Mouse (Mus musculus): ENCODE results near the gene Oasl1. TPM values are rescaled to one million over a fixed set of nuclear protein-coding genes. Genes with fewer than 3 reads are reported as not detected.

The Oasl1 gene
- polyA plus RNA-seq, 1 experiment from 2014 or later, result 3.1 TPM

DNA sequence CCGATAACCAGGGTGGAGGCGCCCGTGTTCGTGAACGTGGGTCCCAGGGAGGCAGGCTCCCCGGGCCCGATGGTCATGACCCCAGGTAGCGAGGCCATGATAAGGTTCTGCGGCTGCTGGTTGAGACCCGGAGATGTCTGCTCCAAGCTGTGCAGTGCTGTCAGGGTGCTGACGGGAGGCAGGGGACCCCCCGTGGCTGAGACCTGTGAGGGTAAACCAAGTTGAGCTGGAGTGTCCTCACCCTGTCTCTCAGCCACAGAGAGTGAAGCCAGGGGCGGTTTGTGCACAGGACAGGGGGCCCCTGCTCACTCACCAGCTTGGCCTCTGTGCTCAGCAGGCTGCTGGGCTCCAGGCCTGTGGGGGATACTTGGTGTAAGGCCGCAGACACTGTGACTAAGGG lies 30.3 kb downstream of the Oasl1 start:
- H3K4me1 ChIP-seq (replicated peaks; ENCODE audit: insufficient read depth, low read length), result peaks cover 11% of the 10 kb centered on the region; the same call in 1 of the 2 replicates
- no peak for DNase-seq (ENCODE audit: low spot score)

DNA sequence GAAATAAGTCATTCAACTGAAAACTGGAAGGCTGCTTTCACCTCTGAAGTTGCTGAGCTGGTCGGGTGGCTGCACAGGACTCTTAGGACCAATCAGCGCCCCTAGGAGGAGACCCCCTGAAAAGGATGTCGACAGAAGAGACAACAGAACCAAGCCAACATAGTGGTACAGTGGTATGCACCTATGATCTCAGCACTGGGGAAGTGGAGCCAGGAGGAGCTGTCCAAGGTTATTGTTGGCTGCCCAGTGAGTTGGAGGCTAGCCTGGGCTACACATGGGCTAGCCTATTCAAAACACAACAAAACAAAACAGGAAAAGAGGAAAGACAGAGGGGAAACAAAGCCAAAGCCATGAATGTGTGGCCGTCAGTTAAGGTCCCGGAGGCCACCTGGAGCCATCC lies 35.0 kb downstream of the Oasl1 start:
- no peak overlapping the region for H3K4me2 ChIP-seq (ENCODE audit: low read length)
- DNase-seq (ENCODE audit: low spot score) (no peak), ATAC-seq (replicated peaks; ENCODE audit: low FRiP score, low read depth) (no peak)
- no peak overlapping the region for H3K4me3 ChIP-seq (replicated peaks; ENCODE audit: low read depth, low read length)
- H3K27me3 ChIP-seq (ENCODE audit: insufficient read depth, low read length), result no peaks in the 10 kb centered on the region
- 86% methylated on average over 5 of the region's 5 CpGs for WGBS
- H3K4me1 ChIP-seq (replicated peaks; ENCODE audit: insufficient read depth, low read length), result peaks cover 6% of the 10 kb centered on the region; the same call in 1 of the 2 replicates
- H3K9me3 ChIP-seq (replicated peaks; ENCODE audit: low read length), result no peaks in the 10 kb centered on the region
- H3K27ac ChIP-seq, result no peak overlapping the region
- TF ChIP-seq CTCF (IDR thresholded peaks at IDR 0.05; ENCODE audit: low read depth), result no peak
- H3K36me3 ChIP-seq (ENCODE audit: insufficient read depth, low read length), result no peaks in the 10 kb centered on the region
- no peak overlapping the region for H3K9ac ChIP-seq (ENCODE audit: low read depth, low read length)

More for the DNA sequence above, 30.3 kb downstream of the Oasl1 start:
- WGBS, result 88% methylated on average over 14 of the region's 14 CpGs
- TF ChIP-seq CTCF (IDR thresholded peaks at IDR 0.05; ENCODE audit: low read depth), result no peak
- ATAC-seq (replicated peaks; ENCODE audit: low FRiP score, low read depth), result no peak
- Histone ChIP-seq H3K27me3 (ENCODE audit: insufficient read depth, low read length) (no peaks in the 10 kb centered on the region), H3K9ac (ENCODE audit: low read depth, low read length) (no peak overlapping the region), H3K4me3 (replicated peaks; ENCODE audit: low read depth, low read length) (no peak overlapping the region), H3K27ac (no peak overlapping the region), H3K36me3 (ENCODE audit: insufficient read depth, low read length) (0 out of 2 replicates have a peak, but pooled peaks cover 14% of the 10 kb centered on the region), H3K9me3 (replicated peaks; ENCODE audit: low read length) (no peaks in the 10 kb centered on the region), H3K4me2 (ENCODE audit: low read length) (no peak overlapping the region)

DNA sequence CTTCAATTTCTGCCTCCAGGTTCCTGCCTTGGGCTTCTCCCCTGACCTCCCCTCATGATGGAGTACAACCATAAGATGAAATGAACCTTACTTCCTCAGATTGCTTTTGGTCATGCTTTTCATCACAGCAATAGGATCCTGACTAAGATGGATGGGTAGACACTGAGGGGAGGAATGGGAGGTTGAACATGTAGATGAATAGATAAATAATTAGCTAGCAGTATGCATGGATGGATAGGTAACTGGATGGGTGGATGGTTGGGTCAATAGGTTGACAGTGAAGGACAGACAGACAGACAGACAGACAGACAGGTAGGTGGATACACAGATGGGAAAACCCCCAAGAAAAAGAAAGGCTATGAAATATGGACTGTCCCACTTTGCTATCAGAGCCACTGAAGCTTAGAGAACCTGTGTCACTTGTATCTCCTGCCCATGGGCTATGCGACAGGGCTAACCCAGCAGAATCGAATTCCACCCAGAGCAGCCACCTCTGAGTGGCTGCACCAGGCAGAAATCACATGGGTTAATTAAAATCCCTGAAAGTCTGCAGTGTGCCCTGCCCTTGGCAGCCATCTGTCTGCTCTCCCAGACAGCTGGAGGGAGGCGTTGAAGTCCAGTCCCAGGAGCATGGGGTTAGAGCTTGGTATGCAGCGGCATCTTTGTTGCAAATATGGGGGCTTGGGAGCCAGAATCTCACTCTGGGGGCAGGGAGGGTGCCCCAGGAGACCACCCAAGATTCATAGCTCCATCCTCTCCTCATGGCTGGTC lies 38.7 kb downstream of the Oasl1 start:
- Histone ChIP-seq H3K4me1 (replicated peaks; ENCODE audit: insufficient read depth, low read length) (peaks cover 10% of the 10 kb centered on the region), H3K9me3 (replicated peaks; ENCODE audit: low read length) (no peaks in the 10 kb centered on the region), H3K4me2 (ENCODE audit: low read length) (no peak overlapping the region), H3K27ac (peak overlapping the region; percentile 57; the same call in 1 of the 2 replicates), H3K27me3 (ENCODE audit: insufficient read depth, low read length) (no peaks in the 10 kb centered on the region), H3K4me3 (replicated peaks; ENCODE audit: low read depth, low read length) (no peak overlapping the region), H3K36me3 (ENCODE audit: insufficient read depth, low read length) (no peaks in the 10 kb centered on the region), H3K9ac (ENCODE audit: low read depth, low read length) (no peak overlapping the region)
- no peak for TF ChIP-seq CTCF (IDR thresholded peaks at IDR 0.05; ENCODE audit: low read depth)
- ATAC-seq (replicated peaks; ENCODE audit: low FRiP score, low read depth), result peak; percentile 60
- WGBS, result 17% methylated on average over 4 of the region's 4 CpGs
- peak; percentile 73 for DNase-seq (ENCODE audit: low spot score)

DNA sequence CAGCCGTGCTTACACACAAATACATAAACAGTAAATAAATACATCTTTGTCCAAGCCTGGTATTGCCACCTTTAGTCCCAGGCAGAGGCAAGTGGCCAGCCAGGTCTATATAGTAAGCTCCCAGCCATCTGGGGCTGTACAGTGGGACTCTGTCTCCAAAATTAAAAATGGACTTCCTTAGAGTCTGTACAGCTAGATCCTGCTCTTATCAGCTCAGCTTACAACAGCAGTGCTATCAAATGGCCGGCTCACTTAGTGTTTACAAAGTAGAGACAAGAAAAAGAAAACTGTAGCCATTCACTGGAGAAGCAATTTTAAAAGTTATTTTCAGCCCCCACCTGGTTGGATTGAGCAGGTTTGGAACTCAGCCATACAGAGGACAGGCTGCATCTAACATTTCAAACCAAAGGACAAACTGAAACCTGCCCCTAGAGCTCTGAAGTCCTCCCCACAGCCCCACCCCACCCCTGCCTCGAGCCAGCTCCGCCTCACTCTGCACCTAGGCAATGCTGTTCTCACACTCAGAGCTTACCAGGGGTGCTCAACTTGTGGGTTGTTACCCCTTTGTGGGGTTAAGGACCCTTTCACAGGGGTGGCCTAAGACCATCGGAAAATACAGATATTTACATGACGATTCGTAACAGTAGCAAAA lies 41.4 kb downstream of the Oasl1 start:
- Histone ChIP-seq H3K9me3 (replicated peaks; ENCODE audit: low read length) (no peaks in the 10 kb centered on the region), H3K36me3 (ENCODE audit: insufficient read depth, low read length) (no peaks in the 10 kb centered on the region), H3K9ac (ENCODE audit: low read depth, low read length) (no peak overlapping the region), H3K4me1 (replicated peaks; ENCODE audit: insufficient read depth, low read length) (peaks cover 10% of the 10 kb centered on the region), H3K4me2 (ENCODE audit: low read length) (peak overlapping the region; percentile 3; the same call in 1 of the 2 replicates), H3K27me3 (ENCODE audit: insufficient read depth, low read length) (no peaks in the 10 kb centered on the region), H3K4me3 (replicated peaks; ENCODE audit: low read depth, low read length) (no peak overlapping the region), H3K27ac (peak overlapping the region; percentile 79)
- ATAC-seq (replicated peaks; ENCODE audit: low FRiP score, low read depth) (no peak), DNase-seq (ENCODE audit: low spot score) (no peak)
- TF ChIP-seq CTCF (IDR thresholded peaks at IDR 0.05; ENCODE audit: low read depth), result no peak
- 50% methylated on average over 7 of the region's 7 CpGs for WGBS

DNA sequence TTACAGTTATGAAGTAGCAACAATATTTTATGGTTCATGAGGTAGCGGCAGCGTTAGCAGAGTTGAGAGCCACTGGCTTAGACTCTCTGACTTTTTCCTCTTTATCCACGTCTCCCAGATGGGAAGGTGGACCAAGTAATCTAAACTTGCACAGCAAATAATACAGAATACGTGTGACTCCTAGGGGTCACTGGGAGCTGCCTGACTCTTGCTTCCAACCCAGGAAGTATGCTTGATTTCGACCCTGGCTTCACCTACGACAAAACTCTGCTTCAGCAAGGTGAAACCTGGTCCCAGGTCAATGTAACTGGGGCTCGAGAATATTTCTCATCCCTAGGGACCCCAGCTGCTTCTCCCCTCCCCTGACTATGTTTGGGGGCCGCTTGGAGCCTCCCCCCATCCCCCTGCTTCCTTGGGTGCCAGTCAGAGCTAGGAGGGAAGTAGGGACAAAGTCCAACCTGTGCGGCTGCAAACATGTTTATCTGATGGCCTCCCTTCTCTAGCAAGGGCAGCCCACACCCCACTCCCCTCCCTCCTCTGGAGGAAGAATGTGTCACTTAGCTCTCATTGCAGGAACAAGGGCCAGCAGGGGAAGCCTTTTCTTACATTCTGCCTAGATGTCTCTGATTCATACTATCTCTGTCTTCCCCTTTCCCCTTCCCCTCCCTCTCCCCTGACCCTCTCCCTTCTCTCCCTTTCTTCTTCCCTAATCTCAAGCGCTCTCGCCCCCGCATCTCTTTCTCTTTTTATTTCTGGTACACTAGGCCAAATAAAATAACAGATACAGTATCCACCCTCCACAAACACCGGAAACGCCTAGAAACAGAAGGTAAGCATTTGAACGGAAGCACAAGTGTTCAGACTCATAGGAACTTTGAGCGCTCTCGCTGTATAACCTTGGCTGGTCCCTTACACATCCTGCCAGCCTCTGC lies 42.2 kb downstream of the Oasl1 start:
- 29% methylated on average over 17 of the region's 17 CpGs for WGBS
- no peak overlapping the region for H3K4me2 ChIP-seq (ENCODE audit: low read length)
- no peaks in the 10 kb centered on the region for H3K36me3 ChIP-seq (ENCODE audit: insufficient read depth, low read length)
- ATAC-seq (replicated peaks; ENCODE audit: low FRiP score, low read depth) (0 out of 2 replicates have a peak, but pooled peaks have one; percentile 15), DNase-seq (ENCODE audit: low spot score) (peak; percentile 41)
- H3K9ac ChIP-seq (ENCODE audit: low read depth, low read length), result no peak overlapping the region
- no peak overlapping the region for H3K4me3 ChIP-seq (replicated peaks; ENCODE audit: low read depth, low read length)
- H3K4me1 ChIP-seq (replicated peaks; ENCODE audit: insufficient read depth, low read length), result peaks cover 10% of the 10 kb centered on the region
- H3K9me3 ChIP-seq (replicated peaks; ENCODE audit: low read length), result no peaks in the 10 kb centered on the region
- H3K27ac ChIP-seq, result peak overlapping the region; percentile 79
- TF ChIP-seq CTCF (IDR thresholded peaks at IDR 0.05; ENCODE audit: low read depth), result no peak
- no peaks in the 10 kb centered on the region for H3K27me3 ChIP-seq (ENCODE audit: insufficient read depth, low read length)

Measured in kidney, postnatal 0 days (tissue).